Mouse (Mus musculus) layer of hippocampus, adult 9-10 months (tissue): ENCODE results near the gene Ggta1.

Source experiments
- DNase-seq: peaks from one replicate; pipeline ENCODE4 v3.0.0; 2022; ENCODE audit warnings: low spot score

Gene Ggta1

GRCm38 (mm10) chr2:35434576-35435123 is 28.4 kb downstream of the Ggta1 start:
- DNase-seq = no peak

- no peak for DNase-seq
These were observed 29.6 kb downstream of the Ggta1 start for GRCm38 (mm10) chr2:35433428-35433827.

- no peak for DNase-seq
These were observed 30.6 kb downstream of the Ggta1 start for GRCm38 (mm10) chr2:35432472-35432871.

GRCm38 (mm10) chr2:35432011-35432410 is 31.0 kb downstream of the Ggta1 start:
- DNase-seq = no peak

GRCm38 (mm10) chr2:35430806-35431205 is 32.2 kb downstream of the Ggta1 start:
- no peak for DNase-seq

GRCm38 (mm10) chr2:35428615-35429300 is 34.3 kb downstream of the Ggta1 start:
- no peak for DNase-seq

- no peak for DNase-seq
These were observed 35.5 kb downstream of the Ggta1 start for GRCm38 (mm10) chr2:35427559-35427958.

- DNase-seq = no peak
These were observed 39.2 kb downstream of the Ggta1 start for GRCm38 (mm10) chr2:35423711-35424339.

GRCm38 (mm10) chr2:35422384-35422783 is 40.6 kb downstream of the Ggta1 start:
- DNase-seq = no peak

GRCm38 (mm10) chr2:35420681-35421080 is 42.4 kb downstream of the Ggta1 start:
- DNase-seq = no peak

- DNase-seq = no peak
These were observed 43.4 kb downstream of the Ggta1 start for GRCm38 (mm10) chr2:35419671-35420070.

- DNase-seq = no peak
These were observed 43.8 kb downstream of the Ggta1 start for GRCm38 (mm10) chr2:35419243-35419642.

- no peak for DNase-seq
These were observed 45.8 kb downstream of the Ggta1 start for GRCm38 (mm10) chr2:35417231-35417630.

GRCm38 (mm10) chr2:35416473-35416872 is 46.6 kb downstream of the Ggta1 start:
- no peak for DNase-seq

GRCm38 (mm10) chr2:35412810-35413209 is 50.2 kb downstream of the Ggta1 start:
- DNase-seq = no peak

GRCm38 (mm10) chr2:35412246-35412645 is 50.8 kb downstream of the Ggta1 start:
- DNase-seq = no peak

GRCm38 (mm10) chr2:35411640-35412190 is 51.3 kb downstream of the Ggta1 start:
- no peak for DNase-seq

GRCm38 (mm10) chr2:35409466-35409865 is 53.6 kb downstream of the Ggta1 start:
- no peak for DNase-seq

GRCm38 (mm10) chr2:35408409-35409110 is 54.5 kb downstream of the Ggta1 start:
- no peak for DNase-seq

- DNase-seq = no peak
These were observed 55.2 kb downstream of the Ggta1 start for GRCm38 (mm10) chr2:35407878-35408277.

- DNase-seq = no peak
These were observed 55.8 kb downstream of the Ggta1 start for GRCm38 (mm10) chr2:35407266-35407665.

- no peak for DNase-seq
These were observed 56.4 kb downstream of the Ggta1 start for GRCm38 (mm10) chr2:35406611-35407010.

- no peak for DNase-seq
These were observed 60.6 kb downstream of the Ggta1 start for GRCm38 (mm10) chr2:35402391-35402790.
